Mouse (Mus musculus): ENCODE data around the gene Gm4744. TPM values are rescaled to one million over a fixed set of nuclear protein-coding genes. Genes with fewer than 3 reads are reported as not detected.
"Not testable (repeated sequence)": the region's sequence is repeated elsewhere in the genome, so short reads cannot be mapped to it uniquely, and the experiment has no call there.

Gene Gm4744
- polyA plus RNA-seq (2016; fragmentation: Nextera tagmentation; extraction: Ambion mirVana) = not detected in 2 replicates

DNA sequence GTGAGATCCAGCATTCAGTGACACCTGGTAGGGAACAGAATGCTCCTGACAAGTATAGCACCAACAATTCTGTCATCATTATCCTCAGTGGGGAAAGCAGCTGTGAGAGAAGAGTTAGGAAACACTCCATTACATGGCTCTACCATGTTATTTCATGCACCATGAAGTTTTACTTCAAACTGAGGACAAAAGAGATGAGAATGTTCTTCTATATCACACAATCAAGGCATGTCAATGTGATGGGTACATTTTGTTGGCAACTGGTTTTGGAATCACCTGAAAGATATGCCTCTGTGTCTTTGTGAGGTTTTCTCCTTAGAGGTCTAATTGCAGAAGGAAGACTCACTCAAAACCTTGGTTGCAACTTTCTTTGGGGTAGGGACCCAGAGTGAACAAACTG lies at the start of gene Gm4744:
Gene Gm4744, minus strand, starts transcription at position 101 of the 400 bp plus-strand sequence.
- no peak within 1 kb of the TSS for H3K27ac ChIP-seq
- no peak within 1 kb of the TSS for H3K4me3 ChIP-seq
- H3K4me2 ChIP-seq (replicated peaks) = no peak within 1 kb of the TSS
- no peak within 1 kb of the TSS for H3K9ac ChIP-seq
- H3K36me3 ChIP-seq = no peaks in the 10 kb centered on the region
- H3K9me3 ChIP-seq = no peaks in the 10 kb centered on the region
- ATAC-seq (ENCODE audit: insufficient number of reproducible peaks, insufficient read depth, low FRiP score, low TSS enrichment) = no peak
- no peaks in the 10 kb centered on the region for H3K27me3 ChIP-seq
- no peaks in the 10 kb centered on the region for H3K4me1 ChIP-seq

DNA sequence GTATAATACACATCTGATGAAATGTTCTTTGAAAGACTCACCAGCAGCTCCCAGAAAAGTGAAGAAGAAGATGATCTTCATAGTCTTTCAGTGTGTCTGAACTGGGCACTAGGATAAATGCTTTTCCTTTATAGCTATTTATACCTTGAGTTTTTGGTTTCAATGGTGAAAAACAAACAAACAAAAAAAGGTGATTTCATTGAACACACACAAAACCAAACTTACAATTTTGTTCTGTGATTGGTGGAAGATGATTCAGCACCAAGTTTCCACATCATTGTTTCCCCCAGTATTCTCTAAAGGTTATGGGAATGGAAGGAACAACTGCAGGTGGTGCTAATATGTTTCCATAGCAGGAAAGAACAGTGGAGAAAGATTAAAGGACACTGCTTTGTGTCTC lies 47.7 kb upstream of the Gm4744 start, which contains the start of gene Gm2663:
Gene Gm2663, minus strand, starts transcription at position 101 of the 400 bp plus-strand sequence.
- not testable (repeated sequence) for ATAC-seq (ENCODE audit: insufficient number of reproducible peaks, insufficient read depth, low FRiP score, low TSS enrichment); H3K36me3 ChIP-seq; H3K9ac ChIP-seq; H3K27ac ChIP-seq; H3K4me2 ChIP-seq (replicated peaks); H3K9me3 ChIP-seq; H3K4me3 ChIP-seq; H3K27me3 ChIP-seq; H3K4me1 ChIP-seq

DNA sequence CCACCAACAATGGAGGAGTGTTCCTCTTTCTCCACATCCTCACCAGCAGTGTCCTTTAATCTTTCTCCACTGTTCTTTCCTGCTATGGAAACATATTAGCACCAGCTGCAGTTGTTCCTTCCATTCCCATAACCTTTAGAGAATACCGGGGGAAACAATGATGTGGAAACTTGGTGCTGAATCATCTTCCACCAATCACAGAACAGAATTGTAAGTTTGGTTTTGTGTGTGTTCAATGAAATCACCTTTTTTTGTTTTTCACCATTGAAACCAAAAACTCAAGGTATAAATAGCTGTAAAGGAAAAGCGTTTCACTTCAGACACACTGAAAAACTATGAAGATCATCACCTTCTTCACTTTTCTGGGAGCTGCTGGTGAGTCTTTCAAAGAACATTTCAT lies 12.8 kb upstream of the Gm4744 start, which contains the start of gene 1810009J06Rik:
Gene 1810009J06Rik, plus strand, starts transcription at position 301 of the 400 bp plus-strand sequence.
- not testable (repeated sequence) for ATAC-seq (ENCODE audit: insufficient number of reproducible peaks, insufficient read depth, low FRiP score, low TSS enrichment); H3K27me3 ChIP-seq; H3K4me3 ChIP-seq; H3K4me1 ChIP-seq; H3K4me2 ChIP-seq (replicated peaks); H3K36me3 ChIP-seq; H3K9me3 ChIP-seq; H3K27ac ChIP-seq; H3K9ac ChIP-seq
- 89% methylated on average over 2 of the region's 2 CpGs for whole genome bisulfite sequencing

DNA sequence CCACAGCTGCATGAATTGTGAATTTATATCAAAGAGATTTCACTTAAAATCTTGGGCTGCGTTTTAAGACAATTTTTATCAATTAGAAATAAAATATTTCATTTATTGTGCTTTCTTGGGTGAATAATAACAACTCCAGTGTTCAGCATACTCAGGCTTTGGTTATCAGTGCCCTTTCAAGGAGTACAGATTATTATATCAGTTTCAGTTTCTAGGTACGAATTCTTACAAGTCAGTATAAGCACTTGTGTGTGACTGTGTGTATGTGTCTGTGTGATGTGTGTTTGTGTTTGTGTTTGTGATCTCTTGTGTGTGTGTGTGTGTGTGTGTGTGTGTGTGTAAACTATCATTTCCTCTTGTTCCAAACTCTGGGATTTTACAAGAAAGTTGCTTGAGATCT lies 2.0 kb upstream of the Gm4744 start:
- 60% methylated on average over 2 of the region's 2 CpGs for WGBS
- Histone ChIP-seq H3K9ac (no peak overlapping the region), H3K27me3 (no peaks in the 10 kb centered on the region), H3K4me2 (replicated peaks) (no peak overlapping the region), H3K4me3 (no peak overlapping the region), H3K27ac (no peak overlapping the region), H3K36me3 (no peaks in the 10 kb centered on the region), H3K9me3 (no peaks in the 10 kb centered on the region), H3K4me1 (no peaks in the 10 kb centered on the region)
- no peak for ATAC-seq (ENCODE audit: insufficient number of reproducible peaks, insufficient read depth, low FRiP score, low TSS enrichment)

DNA sequence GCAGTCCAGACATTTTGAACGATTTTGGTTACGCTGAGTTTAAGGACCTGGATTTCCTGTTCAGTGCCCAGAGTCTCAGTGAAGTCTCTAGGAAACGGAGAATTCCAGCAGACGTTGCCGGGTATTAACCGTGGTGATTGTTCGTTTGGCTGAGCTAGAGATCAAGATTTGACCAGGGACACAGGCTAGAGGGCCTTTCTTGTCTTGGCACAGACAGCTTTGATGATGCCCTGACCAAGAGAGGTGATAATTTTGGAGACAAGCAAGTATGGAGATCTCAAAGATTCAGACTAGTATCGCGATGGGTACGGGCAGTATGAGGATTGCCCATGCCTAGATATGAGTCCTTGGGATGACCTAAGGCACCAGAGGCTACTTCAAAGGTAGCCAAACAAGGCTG lies 11.2 kb downstream of the Gm4744 start, which contains the start of gene 1700074P13Rik:
Gene 1700074P13Rik, minus strand, starts transcription at position 101 of the 400 bp plus-strand sequence.
- no peak for ATAC-seq (ENCODE audit: insufficient number of reproducible peaks, insufficient read depth, low FRiP score, low TSS enrichment)
- no peak within 1 kb of the TSS for H3K27ac ChIP-seq
- H3K4me2 ChIP-seq (replicated peaks) = no peak within 1 kb of the TSS
- no peak within 1 kb of the TSS for H3K4me3 ChIP-seq
- 93% methylated on average over 10 of the region's 10 CpGs for WGBS
- H3K9ac ChIP-seq = no peak within 1 kb of the TSS
- H3K36me3 ChIP-seq = no peaks in the 10 kb centered on the region
- no peaks in the 10 kb centered on the region for H3K4me1 ChIP-seq
- no peaks in the 10 kb centered on the region for H3K27me3 ChIP-seq
- H3K9me3 ChIP-seq = no peaks in the 10 kb centered on the region

DNA sequence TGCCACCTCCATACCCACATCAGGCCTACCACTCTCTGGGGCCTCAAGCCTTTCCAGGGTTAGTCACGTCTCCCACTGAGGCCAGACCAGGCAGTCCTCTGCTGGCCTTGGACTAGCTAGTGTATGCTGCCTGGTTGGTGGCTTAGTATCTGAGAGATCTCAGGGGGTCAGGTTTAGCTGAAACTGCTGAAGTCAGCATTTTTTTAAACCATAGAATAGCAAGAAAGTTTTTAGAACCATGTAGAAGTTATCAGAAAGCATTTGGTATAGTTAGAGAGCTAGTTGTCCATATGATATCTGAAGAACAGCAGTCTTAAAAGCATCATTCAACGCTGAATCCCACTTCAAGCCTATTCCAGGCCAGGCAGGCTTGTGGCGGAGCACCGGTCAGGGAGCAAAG lies 31.7 kb downstream of the Gm4744 start:
- H3K4me1 ChIP-seq = no peaks in the 10 kb centered on the region
- no peaks in the 10 kb centered on the region for H3K9me3 ChIP-seq
- H3K27me3 ChIP-seq = no peaks in the 10 kb centered on the region
- WGBS = 83% methylated on average over 4 of the region's 4 CpGs
- no peaks in the 10 kb centered on the region for H3K36me3 ChIP-seq
- no peak overlapping the region for H3K4me3 ChIP-seq
- H3K9ac ChIP-seq = no peak overlapping the region
- H3K4me2 ChIP-seq (replicated peaks) = no peak overlapping the region
- no peak overlapping the region for H3K27ac ChIP-seq
- no peak for ATAC-seq (ENCODE audit: insufficient number of reproducible peaks, insufficient read depth, low FRiP score, low TSS enrichment)

DNA sequence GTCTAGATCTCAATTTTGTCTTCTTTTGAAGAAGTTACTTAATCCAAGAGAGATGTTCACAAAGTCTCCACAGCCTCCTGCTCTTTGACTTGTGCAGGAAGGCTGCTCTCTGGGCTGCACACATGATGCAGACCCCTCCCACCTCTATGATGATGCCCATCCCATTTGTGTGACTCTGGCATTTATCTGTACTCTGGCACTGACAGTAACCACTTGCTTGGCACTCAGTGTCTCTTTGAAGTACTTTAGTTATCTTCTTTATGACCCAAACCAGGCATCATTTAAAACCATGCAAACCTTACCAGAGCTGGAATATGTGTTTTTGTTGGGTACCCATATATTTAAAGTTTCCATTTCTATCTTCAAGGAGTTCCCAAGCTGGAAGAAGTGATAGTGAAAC lies 51.4 kb downstream of the Gm4744 start, which contains the start of gene Prss58:
Gene Prss58, minus strand, starts transcription at position 101 of the 400 bp plus-strand sequence.
- Histone ChIP-seq H3K36me3 (no peaks in the 10 kb centered on the region), H3K27me3 (no peaks in the 10 kb centered on the region), H3K4me2 (replicated peaks) (no peak within 1 kb of the TSS), H3K4me3 (no peak within 1 kb of the TSS), H3K9ac (no peak within 1 kb of the TSS), H3K4me1 (no peaks in the 10 kb centered on the region), H3K27ac (no peak within 1 kb of the TSS), H3K9me3 (no peaks in the 10 kb centered on the region)
- ATAC-seq (ENCODE audit: insufficient number of reproducible peaks, insufficient read depth, low FRiP score, low TSS enrichment) = no peak

Other genes with a start within 250 kb of the Gm4744 start
- gene Moxd2, start 64.4 kb downstream of the Gm4744 start, polyA plus RNA-seq (2016; fragmentation: Nextera tagmentation; extraction: Ambion mirVana) = not detected in 2 replicates
- gene Prss58, start 51.5 kb downstream of the Gm4744 start, polyA plus RNA-seq (2016; fragmentation: Nextera tagmentation; extraction: Ambion mirVana) = not detected in 2 replicates
- not detected in 2 replicates for gene 1700074P13Rik, start 11.3 kb downstream of the Gm4744 start, polyA plus RNA-seq (2016; fragmentation: Nextera tagmentation; extraction: Ambion mirVana)
- not detected in 2 replicates for gene 1810009J06Rik, start 12.9 kb upstream of the Gm4744 start, polyA plus RNA-seq (2016; fragmentation: Nextera tagmentation; extraction: Ambion mirVana)
- gene Gm2663, start 47.6 kb upstream of the Gm4744 start, polyA plus RNA-seq (2016; fragmentation: Nextera tagmentation; extraction: Ambion mirVana) = not detected in 2 replicates
- gene 2210010C04Rik, start 83.6 kb upstream of the Gm4744 start, polyA plus RNA-seq (2016; fragmentation: Nextera tagmentation; extraction: Ambion mirVana) = not detected in 2 replicates

Measured in embryonic facial prominence, embryonic 12.5 days (tissue).